Mouse (Mus musculus) mouse embryonic stem cell (cell line): ENCODE data around the gene Cdk5rap3.

ENCODE experiments used
- in situ Hi-C, 2 experiments: fragments of 300-500 bp; cut with MboI; formaldehyde crosslinking; loops; 1 replicate in 1 of 2; 3 replicates in 1 of 2; pipeline ENCODE4 v1.14.3; 2019 to 2020; ENCODE audit warnings: low sequenced_read_pairs in 2 of 2, low pct_unique_long_range_greater_than_20kb in 1 of 2, mixed read lengths in 1 of 2; ENCODE audit not compliant: unreplicated experiment in 1 of 2

Gene Cdk5rap3

DNA sequence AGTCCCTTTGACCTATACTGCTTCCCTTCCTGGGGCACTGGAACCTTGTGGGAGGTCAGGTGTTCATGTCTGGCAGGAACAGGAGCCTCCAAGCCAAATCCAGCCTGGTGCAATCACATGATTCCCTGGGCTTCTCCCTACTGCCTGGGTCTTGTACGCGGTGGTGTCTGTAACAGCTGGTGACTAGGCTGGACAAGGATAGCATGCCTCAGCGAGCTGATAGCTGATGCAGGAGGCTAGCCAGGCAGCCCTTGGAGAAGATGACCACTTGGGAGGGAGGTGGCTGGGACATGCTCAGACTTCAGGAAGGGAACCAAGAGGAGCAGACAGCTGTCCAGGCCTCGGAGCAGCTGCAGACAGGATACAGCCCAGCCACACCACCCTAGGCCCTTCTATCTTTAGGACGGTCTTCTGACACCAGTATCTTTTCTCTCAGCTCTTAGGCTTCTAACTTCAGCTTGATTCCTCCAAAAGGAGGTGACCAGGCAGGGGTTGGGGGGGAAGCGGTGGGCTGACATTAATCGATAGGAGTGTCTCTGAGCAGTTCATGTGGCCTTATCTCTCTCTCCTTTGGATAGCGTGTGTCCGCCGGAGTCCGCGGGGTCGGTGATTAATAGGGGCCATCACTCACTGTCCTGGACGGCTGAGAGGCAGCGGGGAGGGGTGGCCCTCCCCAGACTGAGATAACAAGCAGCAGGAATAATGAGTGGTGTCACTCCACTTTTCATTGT lies 9.7 kb downstream of the Cdk5rap3 start:
- in situ Hi-C loops, result no loop called here

DNA sequence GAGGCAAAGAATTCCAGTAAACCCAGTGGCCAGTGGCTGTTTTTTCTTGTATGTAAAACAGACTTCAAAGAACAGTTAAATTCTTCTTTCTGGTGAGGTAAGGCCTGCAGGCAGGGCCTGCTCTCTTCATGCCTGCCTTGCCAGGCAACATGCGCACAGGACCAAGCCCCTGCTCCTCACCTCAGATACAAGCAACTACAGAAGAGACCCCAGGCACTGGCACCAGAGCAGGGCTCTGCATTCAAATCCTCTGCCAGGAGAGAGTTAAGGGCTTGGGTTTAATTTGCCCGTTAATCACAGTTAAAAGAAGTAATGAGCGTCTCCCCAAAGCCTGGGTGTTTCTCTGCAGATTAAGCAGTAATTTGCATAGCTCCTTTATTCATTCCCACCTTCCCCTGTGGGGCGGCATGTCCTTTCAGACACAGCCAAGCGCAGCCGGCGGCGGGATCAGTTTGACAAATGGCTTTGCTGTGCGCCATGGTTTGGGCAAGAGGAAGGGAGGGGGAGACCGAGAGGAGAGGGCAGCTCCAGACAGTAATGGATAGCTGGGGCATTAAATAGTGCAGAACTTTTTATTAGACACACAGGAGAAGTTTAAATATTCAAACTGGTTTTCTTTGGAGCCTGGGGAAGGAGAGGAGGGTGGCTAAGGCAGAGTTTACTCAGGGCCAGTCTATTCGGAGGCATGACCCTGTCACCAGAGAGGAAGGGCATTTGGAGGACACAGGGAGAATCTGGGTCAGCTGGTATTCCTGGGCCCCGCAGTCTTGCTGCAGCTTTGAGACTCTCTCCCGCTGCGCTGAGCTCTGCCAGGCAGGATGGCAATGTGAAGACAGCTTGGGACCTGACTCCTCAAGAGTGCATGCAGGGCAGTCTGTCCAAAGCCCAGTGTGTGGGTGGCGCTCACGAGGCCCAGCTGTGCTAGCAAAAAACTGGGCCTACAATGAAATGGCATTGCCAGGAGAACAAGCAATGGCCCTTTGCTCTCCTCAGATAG lies 13.4 kb downstream of the Cdk5rap3 start:
- in situ Hi-C loops, result no loop called here

- in situ Hi-C loops, result no loop called here
These were observed 15.0 kb downstream of the Cdk5rap3 start for GRCm38 (mm10) chr11:96901332-96901731.

GRCm38 (mm10) chr11:96899449-96900306 lies 16.6 kb downstream of the Cdk5rap3 start:
- in situ Hi-C loops, result no loop called here

GRCm38 (mm10) chr11:96895886-96896285 lies 20.4 kb downstream of the Cdk5rap3 start:
- in situ Hi-C loops, result no loop called here

DNA sequence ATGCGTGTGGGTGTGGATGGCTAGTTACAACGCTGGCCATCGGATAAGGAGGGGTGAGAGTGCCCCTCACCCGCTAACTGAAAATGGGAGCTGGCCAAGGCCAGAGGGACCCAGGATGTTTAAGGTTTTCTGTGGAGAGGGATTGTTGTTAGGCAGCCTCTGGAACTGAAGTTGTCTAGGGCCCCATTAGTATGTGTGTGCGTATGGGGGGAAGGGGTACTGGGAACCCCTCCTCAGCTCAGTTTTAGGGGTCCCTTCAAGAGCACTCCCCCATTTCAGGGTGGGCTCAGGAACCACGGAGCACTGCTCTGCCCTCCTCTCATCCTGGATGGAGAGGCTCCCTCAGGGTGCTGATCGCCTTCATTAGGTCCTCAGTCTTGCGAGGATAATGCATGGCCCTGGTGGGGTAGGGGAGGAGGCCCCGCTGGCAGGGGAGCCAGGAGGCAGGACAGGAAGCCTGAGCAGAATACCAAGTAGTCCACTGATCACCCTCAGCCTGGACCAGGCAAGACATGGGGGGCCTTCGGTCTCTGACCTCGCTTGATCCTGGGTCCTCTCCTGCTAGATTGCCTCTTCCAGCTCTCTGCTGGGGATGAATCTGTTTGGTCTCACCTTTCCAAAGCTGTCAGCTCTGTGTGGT lies 23.0 kb downstream of the Cdk5rap3 start:
- in situ Hi-C loops, result no loop called here

DNA sequence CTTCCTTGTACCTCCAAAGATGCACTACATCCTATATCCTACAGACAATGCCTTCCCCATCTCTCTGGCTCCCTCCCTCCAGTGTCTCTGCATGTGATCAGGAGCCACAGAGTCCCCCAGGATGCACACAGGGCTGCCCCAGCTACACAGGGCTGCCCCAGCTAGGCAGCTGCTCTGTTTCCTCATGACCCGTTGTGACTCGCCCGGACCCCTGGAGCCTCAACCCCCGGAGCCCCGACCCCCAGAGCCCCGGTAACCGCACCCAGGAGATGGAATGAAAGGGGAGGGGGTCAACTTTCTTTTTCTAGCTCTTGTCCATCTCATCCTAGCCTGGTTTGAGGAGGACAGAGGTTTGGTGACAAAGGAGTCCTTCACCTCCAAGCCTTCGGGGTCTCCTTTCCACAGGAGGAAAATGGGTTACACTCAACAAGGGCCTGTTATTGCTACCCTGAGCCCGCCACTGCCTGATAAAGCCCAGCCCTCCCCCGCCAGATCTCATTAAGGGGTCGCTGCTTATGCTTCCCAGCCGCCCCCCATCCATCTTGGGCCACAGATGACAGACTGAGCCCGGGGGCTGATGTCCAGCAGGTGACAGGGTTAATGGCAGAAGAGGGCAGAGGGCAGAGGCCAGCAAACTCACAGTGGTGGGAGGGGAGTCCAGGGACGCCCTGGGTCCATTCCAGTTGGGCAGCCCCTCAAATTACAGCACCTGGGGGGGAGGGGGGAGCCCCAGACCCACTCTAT lies 24.3 kb downstream of the Cdk5rap3 start:
- in situ Hi-C loops, result no loop called here

DNA sequence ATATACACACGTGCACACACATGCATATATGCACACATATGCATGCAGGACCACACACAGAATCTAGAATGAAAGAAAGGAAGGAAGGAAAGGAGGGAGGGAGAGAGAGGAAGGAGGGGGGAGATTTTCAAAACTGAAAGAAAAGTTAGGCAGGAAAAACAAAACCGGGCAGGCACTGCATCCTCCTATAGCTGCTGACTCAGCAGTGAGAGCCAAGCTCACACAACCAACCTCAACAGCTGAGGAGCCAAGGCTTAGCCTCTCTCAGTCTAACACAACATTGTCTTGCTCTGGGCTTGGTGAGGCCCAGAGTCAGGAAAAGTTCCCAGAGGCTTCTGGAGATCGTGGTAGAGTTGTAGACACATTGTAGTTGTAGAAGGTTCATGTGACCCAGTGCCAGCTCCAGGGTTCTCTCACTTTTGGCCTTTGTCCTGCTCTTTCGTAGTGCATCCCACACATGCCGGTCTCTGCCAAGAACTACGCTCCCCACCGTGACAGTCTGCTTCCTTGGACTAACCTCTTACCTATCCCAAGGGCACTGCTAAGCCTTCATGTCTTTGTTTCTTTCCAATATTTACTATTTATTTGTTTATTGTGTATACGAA lies 29.3 kb downstream of the Cdk5rap3 start:
- in situ Hi-C loops, result no loop called here

GRCm38 (mm10) chr11:96885901-96886340 lies 30.4 kb downstream of the Cdk5rap3 start:
- in situ Hi-C loops, result no loop called here

DNA sequence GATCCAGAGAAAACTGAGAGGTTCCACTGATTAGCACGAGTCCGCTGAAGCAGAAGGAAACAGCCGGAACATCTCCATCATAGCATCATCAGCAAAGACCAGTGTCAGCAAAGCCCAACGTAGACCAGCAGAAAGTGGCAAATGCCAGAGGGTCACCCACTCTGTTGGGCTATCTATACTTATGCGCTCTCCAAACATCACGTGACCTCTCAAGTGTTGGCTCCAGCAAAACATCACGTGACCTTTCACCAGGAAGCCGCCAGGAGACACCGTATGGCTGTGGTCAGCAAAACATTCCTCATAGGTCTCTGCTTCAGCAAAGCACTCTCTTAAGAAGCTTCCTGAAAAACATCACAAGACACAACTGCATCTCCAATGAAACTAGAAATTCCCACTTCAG lies 36.0 kb downstream of the Cdk5rap3 start:
- in situ Hi-C loops, result no loop called here

DNA sequence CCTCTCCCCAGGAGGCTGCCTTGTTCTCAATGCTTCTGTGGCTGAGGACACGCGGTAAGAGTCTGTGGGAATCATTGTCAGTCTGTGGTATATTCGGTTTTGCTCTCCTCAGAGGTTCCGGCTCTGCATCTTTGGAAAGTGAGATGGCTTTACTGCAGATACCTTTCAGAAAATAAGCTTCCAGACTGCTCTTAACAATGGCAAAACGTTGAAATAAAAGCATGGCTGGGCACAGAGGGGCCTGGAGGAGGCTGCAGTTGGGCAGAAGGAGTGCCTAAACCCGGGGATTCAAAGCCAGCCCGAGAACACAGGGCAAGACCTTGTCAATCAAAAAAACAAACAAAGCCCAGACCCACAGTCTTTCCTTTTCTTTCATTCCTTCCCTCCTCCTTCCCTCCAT lies 36.9 kb downstream of the Cdk5rap3 start:
- in situ Hi-C loops, result no loop called here

GRCm38 (mm10) chr11:96878715-96879114 lies 37.6 kb downstream of the Cdk5rap3 start:
- in situ Hi-C loops, result no loop called here

- in situ Hi-C loops, result no loop called here
These were observed 39.2 kb downstream of the Cdk5rap3 start for GRCm38 (mm10) chr11:96877071-96877470.

- in situ Hi-C loops, result no loop called here
These were observed 39.8 kb downstream of the Cdk5rap3 start for GRCm38 (mm10) chr11:96876300-96877040.

DNA sequence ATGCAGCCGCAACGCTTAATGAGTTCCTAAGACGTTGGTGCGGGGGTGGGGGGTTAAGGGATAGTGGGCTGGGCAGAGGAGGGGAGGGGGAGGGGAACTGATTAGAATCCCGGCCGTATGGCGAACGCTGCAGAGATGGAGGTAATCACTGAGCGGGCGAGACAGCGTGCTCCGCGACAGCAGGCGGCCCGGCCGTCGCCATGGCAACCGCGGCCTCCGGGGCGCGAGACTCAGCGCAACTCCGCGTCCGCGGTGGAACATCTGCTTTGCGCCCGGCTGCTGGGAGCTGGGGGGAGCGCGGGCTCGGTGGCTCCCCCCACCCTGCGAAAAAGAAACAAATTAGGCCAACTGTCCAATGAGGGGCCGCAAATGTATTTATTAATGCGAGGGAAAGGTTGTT lies 40.6 kb downstream of the Cdk5rap3 start:
- in situ Hi-C loops, result no loop called here

DNA sequence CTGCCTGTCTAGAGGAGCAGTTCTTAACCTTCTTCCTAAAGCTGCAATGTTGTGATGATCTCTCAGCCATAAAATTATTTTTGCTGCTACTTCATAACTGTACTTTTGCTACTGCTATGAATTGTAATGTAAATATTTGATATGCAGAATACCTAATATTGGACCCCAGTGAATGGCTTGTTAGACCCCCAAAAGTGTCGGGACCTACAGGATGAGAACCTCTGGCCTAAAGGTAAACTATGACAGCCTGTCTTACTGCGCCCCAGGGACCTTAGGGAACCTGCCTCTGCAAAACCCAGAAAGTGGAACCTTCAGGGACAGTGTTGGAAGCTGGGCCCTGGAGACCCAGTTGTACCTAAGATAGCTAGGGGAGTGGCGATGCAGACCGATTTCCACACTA lies 41.0 kb downstream of the Cdk5rap3 start:
- in situ Hi-C loops, result no loop called here
